Mouse (Mus musculus) thymus, adult 2 months (tissue): ENCODE results near the gene Gm20696. TPM values are rescaled to one million over a fixed set of nuclear protein-coding genes. Genes with fewer than 3 reads are reported as not detected.

Experiments
- DNase-seq: peaks from one replicate; pipeline ENCODE4 v3.0.0; 2021
- H3K27ac ChIP-seq: fragments of 200-500 bp; 2 replicates; pipeline ENCODE4 v1.5.1; 2012; ENCODE audit warnings: low read length, control low read depth; ENCODE audit not compliant: control insufficient read depth, insufficient read depth
- H3K27me3 ChIP-seq: fragments of 200-500 bp; 2 replicates; pipeline ENCODE4 v1.6.1; 2012; ENCODE audit warnings: mild to moderate bottlenecking, low read length, moderate library complexity, mixed read lengths; ENCODE audit not compliant: control insufficient read depth, insufficient read depth
- H3K36me3 ChIP-seq: fragments of 200-500 bp; 2 replicates; pipeline ENCODE4 v1.6.1; 2012; ENCODE audit warnings: mild to moderate bottlenecking, low read length, moderate library complexity; ENCODE audit not compliant: control insufficient read depth, insufficient read depth
- H3K4me1 ChIP-seq: fragments of 200-500 bp; replicated peaks from 2 replicates; pipeline ENCODE4 v1.6.1; 2012; ENCODE audit warnings: low read length; ENCODE audit not compliant: control insufficient read depth, insufficient read depth
- H3K4me3 ChIP-seq: fragments of 200-500 bp; 2 replicates; pipeline ENCODE4 v1.5.1; 2012; ENCODE audit warnings: mild to moderate bottlenecking, low read length, control low read depth, moderate library complexity; ENCODE audit not compliant: control insufficient read depth, insufficient read depth
- CTCF ChIP-seq: fragments of 200-500 bp; IDR thresholded peaks from 2 replicates; pipeline ENCODE4 v1.5.1; 2012; ENCODE audit warnings: mild to moderate bottlenecking, control low read depth, low read length, moderate library complexity, borderline replicate concordance; ENCODE audit not compliant: control insufficient read depth, poor library complexity, insufficient read depth; ENCODE audit errors: extremely low read depth
- POLR2A ChIP-seq: fragments of 200-500 bp; IDR thresholded peaks from 2 replicates; pipeline ENCODE4 v1.6.1; 2012; ENCODE audit warnings: mild to moderate bottlenecking, low read length, control low read depth, moderate library complexity; ENCODE audit not compliant: control insufficient read depth, poor library complexity, insufficient read depth; ENCODE audit errors: extremely low read depth
- WGBS: fragments of 180-500 bp; shearing (Covaris S2); methylation state at CpG from one replicate; pipeline ENCODE4 v1.1.7; 2018; 5-methylcytosine and 5-hydroxymethylcytosine counted together
- polyA plus RNA-seq: library from polyadenylated mRNA; depleted of rRNA; stranded (reverse); fragments of >200 nt; gene quantifications from 2 replicates; pipeline ENCODE4 v1.2.3, GENCODE M21; 2012

Gm20696 gene
- polyA plus RNA-seq, 1 experiment = 3.3 TPM

DNA sequence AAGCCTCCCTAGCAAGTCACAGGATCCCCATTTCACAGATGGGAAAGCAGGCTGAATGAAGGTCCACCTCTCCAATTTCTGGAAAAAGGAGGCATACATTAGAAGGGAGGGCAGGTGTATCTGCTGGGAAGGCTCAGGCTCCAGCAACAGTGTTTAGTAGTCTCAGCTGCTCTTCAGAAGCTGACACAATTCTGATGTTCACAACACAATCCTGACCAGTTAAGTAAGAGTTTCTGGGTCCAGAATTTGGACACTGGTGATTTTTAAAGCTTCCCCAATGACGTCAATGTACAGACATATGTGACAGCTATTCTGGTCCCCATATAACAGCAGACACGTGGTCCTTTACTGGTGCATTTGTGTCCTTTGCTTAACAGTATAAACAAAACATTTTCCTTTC is 313.2 kb downstream of the Gm20696 start:
- Histone ChIP-seq H3K27ac (no peak overlapping the region), H3K4me1 (no peaks in the 10 kb centered on the region), H3K36me3 (no peaks in the 10 kb centered on the region), H3K4me3 (no peak overlapping the region), H3K27me3 (no peaks in the 10 kb centered on the region)
- TF ChIP-seq POLR2A (no peak), CTCF (no peak)
- 97% methylated on average over 2 of the region's 2 CpGs for WGBS
- DNase-seq = no peak

- H3K27me3 ChIP-seq = no peaks in the 10 kb centered on the region
- TF ChIP-seq CTCF (no peak), POLR2A (no peak)
- H3K27ac ChIP-seq = no peak overlapping the region
- H3K4me3 ChIP-seq = no peak overlapping the region
- 86% methylated on average over 3 of the region's 3 CpGs for WGBS
- no peak for DNase-seq
- H3K36me3 ChIP-seq = no peaks in the 10 kb centered on the region
- no peaks in the 10 kb centered on the region for H3K4me1 ChIP-seq
Measured at GRCm38 (mm10) chr6:99350566-99350965, 316.0 kb downstream of the Gm20696 start.

DNA sequence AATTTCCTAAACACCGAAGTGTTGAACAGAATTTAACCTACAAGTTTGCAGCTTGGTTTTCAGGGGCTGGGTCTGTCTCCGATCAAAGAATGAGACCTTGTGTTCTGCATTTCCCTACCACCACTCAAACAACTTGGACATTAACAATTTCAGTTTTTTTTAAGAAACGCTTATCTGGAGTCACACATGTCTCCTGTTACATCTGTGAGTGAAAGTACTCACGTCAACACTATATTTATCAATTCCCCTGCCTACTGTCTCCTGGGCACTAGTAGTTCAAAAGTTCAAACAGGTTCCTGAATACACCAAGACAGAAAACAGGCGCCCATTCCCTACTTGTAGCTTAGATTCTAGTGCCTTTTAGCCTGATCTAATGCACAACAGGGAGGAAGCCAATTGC is 316.4 kb downstream of the Gm20696 start:
- Histone ChIP-seq H3K27ac (no peak overlapping the region), H3K36me3 (no peaks in the 10 kb centered on the region), H3K27me3 (no peaks in the 10 kb centered on the region), H3K4me1 (no peaks in the 10 kb centered on the region), H3K4me3 (no peak overlapping the region)
- DNase-seq = no peak
- 95% methylated on average over 5 of the region's 5 CpGs for WGBS
- no peak for TF ChIP-seq POLR2A
- TF ChIP-seq CTCF = no peak

DNA sequence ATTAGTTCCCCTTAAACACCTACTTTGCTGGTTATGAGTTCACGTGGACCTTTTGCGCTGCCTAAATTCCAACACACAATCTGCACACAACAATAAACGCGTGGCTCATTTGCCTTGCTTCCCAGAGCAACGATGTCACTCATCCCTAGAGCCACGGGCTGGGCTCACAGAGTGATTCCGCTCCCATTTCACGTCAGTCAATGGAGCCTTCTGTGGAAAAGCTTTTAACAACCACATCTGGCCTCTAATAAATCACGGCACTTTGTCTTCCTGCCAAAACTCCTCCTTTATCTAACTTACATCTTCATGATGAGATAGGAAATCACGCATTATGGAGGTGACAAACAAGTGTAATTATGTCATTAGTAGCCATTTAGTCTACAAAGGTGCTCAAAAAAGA is 318.8 kb downstream of the Gm20696 start:
- WGBS = 90% methylated on average over 10 of the region's 10 CpGs
- no peak for DNase-seq
- Histone ChIP-seq H3K36me3 (no peaks in the 10 kb centered on the region), H3K4me1 (no peaks in the 10 kb centered on the region), H3K4me3 (no peak overlapping the region), H3K27ac (no peak overlapping the region), H3K27me3 (no peaks in the 10 kb centered on the region)
- TF ChIP-seq CTCF = no peak
- no peak for TF ChIP-seq POLR2A

- 98% methylated on average over 7 of the region's 7 CpGs for WGBS
- TF ChIP-seq POLR2A (no peak), CTCF (no peak)
- no peak overlapping the region for H3K27ac ChIP-seq
- DNase-seq = no peak
- H3K27me3 ChIP-seq = no peaks in the 10 kb centered on the region
- no peak overlapping the region for H3K4me3 ChIP-seq
- no peaks in the 10 kb centered on the region for H3K4me1 ChIP-seq
- no peaks in the 10 kb centered on the region for H3K36me3 ChIP-seq
Measured at GRCm38 (mm10) chr6:99344966-99345365, 321.6 kb downstream of the Gm20696 start.

DNA sequence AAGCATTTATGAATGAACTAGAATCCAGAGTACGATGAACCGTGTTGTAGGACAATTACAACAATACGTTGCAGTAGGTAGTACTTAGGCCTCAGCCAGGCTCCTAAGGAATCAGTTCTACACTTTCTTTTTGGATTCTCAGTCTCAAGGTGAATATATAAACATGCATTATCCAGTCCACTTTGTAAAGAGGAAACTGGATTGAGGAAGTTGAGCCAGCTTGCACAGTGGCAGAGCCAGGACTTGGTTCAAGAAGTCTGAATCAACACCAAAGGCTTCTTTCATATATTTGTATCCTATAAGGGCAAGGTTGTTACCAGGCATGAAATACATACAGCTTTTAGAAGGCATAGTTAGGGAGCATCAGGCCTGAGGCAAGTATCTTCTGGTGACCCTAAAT is 322.2 kb downstream of the Gm20696 start:
- DNase-seq = no peak
- 99% methylated on average over 3 of the region's 3 CpGs for WGBS
- Histone ChIP-seq H3K36me3 (no peaks in the 10 kb centered on the region), H3K27ac (no peak overlapping the region), H3K27me3 (no peaks in the 10 kb centered on the region), H3K4me3 (no peak overlapping the region), H3K4me1 (peaks cover 3% of the 10 kb centered on the region)
- no peak for TF ChIP-seq CTCF
- no peak for TF ChIP-seq POLR2A

DNA sequence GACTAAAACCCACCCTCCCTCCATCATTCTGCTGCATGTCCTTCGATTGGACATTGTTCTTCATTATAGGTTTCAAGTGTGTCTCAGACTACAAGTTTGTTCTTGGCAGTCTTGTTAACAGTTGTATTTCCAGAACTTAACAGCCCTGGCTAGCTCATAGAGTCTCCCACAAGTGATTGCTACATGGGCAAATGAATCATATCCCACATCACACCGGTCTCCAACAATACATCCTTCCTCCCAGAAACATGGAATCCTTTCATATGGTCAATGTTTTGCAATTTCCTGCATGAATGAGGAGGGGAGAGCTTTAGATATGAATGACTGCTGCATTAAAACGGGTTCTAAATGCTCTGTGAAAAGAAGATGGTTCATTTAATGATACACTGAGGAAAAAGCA is 322.8 kb downstream of the Gm20696 start:
- H3K27ac ChIP-seq = no peak overlapping the region
- DNase-seq = no peak
- no peak overlapping the region for H3K4me3 ChIP-seq
- no peaks in the 10 kb centered on the region for H3K27me3 ChIP-seq
- TF ChIP-seq CTCF = no peak
- no peak for TF ChIP-seq POLR2A
- H3K36me3 ChIP-seq = no peaks in the 10 kb centered on the region
- 96% methylated on average over 3 of the region's 3 CpGs for WGBS
- peaks cover 7% of the 10 kb centered on the region for H3K4me1 ChIP-seq
